Mouse (Mus musculus): Measurements from ENCODE around the gene Usp47. TPM values are rescaled to one million over a fixed set of nuclear protein-coding genes. Genes with fewer than 3 reads are reported as not detected.

Usp47 gene
- polyA plus RNA-seq (2014; fragmentation: Illumina TruSeq; extraction: RNeasy Lipid Tissue Mini Kit (QIAGEN cat#74804)): 132 TPM

DNA sequence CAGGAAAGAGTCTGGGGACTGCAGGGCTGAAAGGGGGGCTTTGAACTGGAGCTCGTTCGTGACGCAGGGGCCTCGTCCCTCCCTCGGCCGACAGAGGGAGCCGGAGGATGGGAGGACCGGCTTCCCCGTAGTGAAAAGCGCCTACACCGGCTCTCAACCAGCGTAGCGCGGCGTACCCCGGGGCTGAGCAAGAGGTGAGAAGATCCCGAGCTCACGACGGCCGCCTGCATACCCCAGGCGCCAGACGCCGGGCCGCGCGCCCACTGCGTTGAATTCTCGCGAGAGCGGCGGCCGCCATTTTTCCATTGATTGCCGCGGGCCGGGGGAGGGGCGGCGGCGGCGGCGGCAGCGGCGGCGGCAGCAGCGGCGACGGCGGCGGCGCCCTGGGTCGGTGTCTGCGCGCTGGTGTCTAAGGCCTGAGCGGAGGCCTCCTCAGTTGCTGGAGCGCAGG lies at the start of gene Usp47:
Gene Usp47, plus strand, starts transcription at position 355 of the 451 bp plus-strand sequence.

DNA sequence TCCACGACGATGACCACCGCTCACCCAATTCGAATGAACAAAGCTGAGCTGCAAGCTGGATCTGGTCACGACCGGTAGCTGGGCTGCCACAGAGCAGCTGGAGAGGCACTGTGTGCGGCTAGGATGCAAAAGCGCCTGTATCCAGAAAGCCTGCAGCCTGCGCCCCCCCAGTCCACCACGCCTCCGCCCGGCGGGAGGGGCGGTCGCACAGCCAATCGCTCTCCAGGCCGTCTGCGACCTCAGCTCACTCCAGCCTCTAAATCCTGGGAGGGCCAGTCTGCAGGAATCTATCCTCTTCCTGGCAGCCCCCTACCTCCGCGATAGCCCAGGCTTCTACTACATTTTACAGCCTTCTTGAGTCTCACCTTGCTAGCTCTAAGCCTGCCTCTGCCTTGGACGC lies 135.6 kb downstream of the Usp47 start, which contains the start of gene Dkk3:
Gene Dkk3, minus strand, starts transcription at position 116 of the 400 bp plus-strand sequence.

Other genes starting within 250 kb of the Usp47 start
- 0.97 TPM for gene Galnt18, start 243.5 kb upstream of the Usp47 start, polyA plus RNA-seq (2014; fragmentation: Illumina TruSeq; extraction: RNeasy Lipid Tissue Mini Kit (QIAGEN cat#74804))
- gene Dkk3, start 135.6 kb downstream of the Usp47 start, polyA plus RNA-seq (2014; fragmentation: Illumina TruSeq; extraction: RNeasy Lipid Tissue Mini Kit (QIAGEN cat#74804)): 80.6 TPM
- gene Mical2, start 202.4 kb downstream of the Usp47 start, polyA plus RNA-seq (2014; fragmentation: Illumina TruSeq; extraction: RNeasy Lipid Tissue Mini Kit (QIAGEN cat#74804)): 17.6 TPM

All from ovary, adult 10 weeks (tissue).